Mouse (Mus musculus) olfactory bulb, adult 2 months (tissue): ENCODE measurements around the gene Nr2f2. TPM values are rescaled to one million over a fixed set of nuclear protein-coding genes. Genes with fewer than 3 reads are reported as not detected.

ENCODE experiments used
- H3K27ac ChIP-seq: fragments of 200-500 bp; 2 replicates; pipeline ENCODE4 v1.5.1; 2012; ENCODE audit warnings: low read depth, low read length; ENCODE audit not compliant: insufficient read depth
- H3K4me1 ChIP-seq: fragments of 200-500 bp; 2 replicates; pipeline ENCODE4 v1.6.1; 2012; ENCODE audit warnings: low read length; ENCODE audit not compliant: control insufficient read depth, insufficient read depth
- H3K4me3 ChIP-seq: fragments of 200-500 bp; 2 replicates; pipeline ENCODE4 v1.5.1; 2012; ENCODE audit warnings: mild to moderate bottlenecking, low read depth, low read length, moderate library complexity; ENCODE audit not compliant: insufficient read depth
- CTCF ChIP-seq: fragments of 200-500 bp; IDR thresholded peaks from 2 replicates; pipeline ENCODE4 v1.5.1; 2012; ENCODE audit warnings: low read depth, mild to moderate bottlenecking, low read length, moderate library complexity; ENCODE audit not compliant: insufficient read depth
- POLR2A ChIP-seq: fragments of 200-500 bp; IDR thresholded peaks from 2 replicates; pipeline ENCODE4 v1.6.1; 2012; ENCODE audit warnings: mild to moderate bottlenecking, low read depth, low read length, moderate library complexity; ENCODE audit not compliant: insufficient read depth
- whole genome bisulfite sequencing: fragments of 180-500 bp; shearing (Covaris S2); methylation state at CpG from one replicate; pipeline ENCODE4 v1.1.7; 2018; 5-methylcytosine and 5-hydroxymethylcytosine counted together
- polyA plus RNA-seq: library from polyadenylated mRNA; stranded (reverse); fragments of >200 nt; gene quantifications from 2 replicates; pipeline ENCODE4 v1.2.4, GENCODE M21; 2012; ENCODE audit warnings: low replicate concordance; ENCODE audit not compliant: missing spikeins, insufficient read depth, insufficient read length

Gene Nr2f2
- not detected in 2 replicates for polyA plus RNA-seq

DNA sequence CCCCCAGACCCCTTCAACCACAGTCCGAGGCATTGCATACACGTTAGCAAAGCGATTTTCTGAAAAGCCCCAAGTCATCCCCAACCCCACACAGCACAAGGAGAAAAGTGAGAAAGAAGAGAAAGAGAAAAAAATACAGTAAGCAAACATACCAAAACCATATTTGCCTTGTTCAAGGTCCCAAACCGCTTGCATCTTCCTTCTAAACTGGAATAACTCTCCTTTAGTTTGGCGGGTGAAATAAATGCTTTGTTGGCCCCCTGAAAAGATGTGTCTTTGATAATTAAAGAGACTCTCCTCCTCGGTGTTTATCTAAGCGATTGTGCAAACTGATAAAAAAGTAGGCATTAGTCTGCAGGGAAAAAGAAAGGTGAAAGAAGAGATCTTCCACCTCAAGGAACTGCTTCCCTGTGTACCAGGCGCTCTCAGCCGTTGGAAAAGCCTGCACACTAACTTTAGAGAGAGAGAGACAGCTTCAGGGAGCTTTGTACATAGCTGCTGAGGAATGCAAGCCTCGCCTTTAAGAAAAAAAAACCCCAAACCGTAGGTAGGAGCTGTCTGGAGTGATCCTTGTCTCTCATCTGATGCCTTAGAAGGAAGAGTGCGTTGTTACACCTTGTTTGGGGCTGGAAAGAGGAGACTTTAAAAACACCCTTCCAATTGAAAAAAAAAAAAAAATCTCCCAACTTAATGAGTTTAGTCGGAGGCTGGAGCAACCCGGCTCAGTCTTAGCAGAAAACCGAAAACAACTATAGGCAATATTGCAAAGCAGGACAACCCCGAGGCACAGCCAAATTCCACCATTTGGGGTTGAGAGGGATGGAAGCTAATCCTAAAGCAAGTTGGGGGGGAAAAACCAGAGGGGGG lies at the start of gene Nr2f2:
Nr2f2 (minus strand) TSS at position 795 of the 867 bp plus-strand sequence.
- Histone ChIP-seq H3K4me3 (peak within 1 kb of the TSS; percentile 36), H3K27ac (peak within 1 kb of the TSS; percentile 75), H3K4me1 (peaks cover 11% of the 10 kb centered on the region)
- TF ChIP-seq POLR2A (no peak), CTCF (no peak)
- 5% methylated on average over 16 of the region's 16 CpGs for WGBS

DNA sequence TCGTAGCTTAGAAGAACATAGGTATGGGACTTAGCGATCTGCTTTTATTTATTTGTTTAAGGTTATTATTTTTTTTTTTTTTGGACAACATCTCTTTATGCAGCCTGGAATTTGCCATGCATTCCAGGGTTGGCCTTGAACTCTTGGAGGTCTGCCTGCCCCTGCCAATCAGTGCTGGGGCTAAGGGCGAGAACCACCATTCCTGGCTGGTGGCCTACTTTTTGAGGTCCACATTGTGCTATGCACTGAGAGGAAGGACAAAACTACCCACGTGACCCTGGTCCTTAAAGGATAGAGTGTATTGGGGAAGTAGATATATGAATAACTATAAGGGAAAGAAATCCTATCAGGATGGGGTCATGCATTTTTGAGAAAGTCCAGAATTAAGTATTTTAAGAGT lies 47.9 kb upstream of the Nr2f2 start:
- no peak overlapping the region for H3K4me3 ChIP-seq
- no peaks in the 10 kb centered on the region for H3K4me1 ChIP-seq
- TF ChIP-seq POLR2A (no peak), CTCF (no peak)
- 80% methylated on average over 4 of the region's 4 CpGs for WGBS
- no peak overlapping the region for H3K27ac ChIP-seq

DNA sequence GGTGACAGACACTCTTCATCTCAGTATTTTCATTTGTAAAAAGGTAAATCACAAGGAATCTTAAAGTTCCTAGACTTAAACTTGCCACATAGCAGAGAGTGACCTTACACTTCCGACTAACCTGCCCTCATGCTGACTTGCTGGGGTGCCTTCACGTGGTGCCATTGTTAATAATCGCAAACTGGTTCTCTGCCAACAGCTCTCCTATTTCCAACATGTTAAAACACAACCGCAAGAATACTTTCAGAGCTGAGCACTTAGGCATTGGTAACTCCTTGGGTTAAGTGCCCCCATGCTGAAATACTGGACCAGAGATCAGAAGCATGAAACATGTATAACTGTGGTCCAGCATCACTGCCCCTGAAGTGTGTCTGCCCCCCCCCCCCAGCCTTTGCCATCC lies 47.1 kb upstream of the Nr2f2 start:
- TF ChIP-seq POLR2A (no peak), CTCF (no peak)
- Histone ChIP-seq H3K27ac (no peak overlapping the region), H3K4me3 (no peak overlapping the region), H3K4me1 (no peaks in the 10 kb centered on the region)
- 71% methylated on average over 4 of the region's 4 CpGs for WGBS

DNA sequence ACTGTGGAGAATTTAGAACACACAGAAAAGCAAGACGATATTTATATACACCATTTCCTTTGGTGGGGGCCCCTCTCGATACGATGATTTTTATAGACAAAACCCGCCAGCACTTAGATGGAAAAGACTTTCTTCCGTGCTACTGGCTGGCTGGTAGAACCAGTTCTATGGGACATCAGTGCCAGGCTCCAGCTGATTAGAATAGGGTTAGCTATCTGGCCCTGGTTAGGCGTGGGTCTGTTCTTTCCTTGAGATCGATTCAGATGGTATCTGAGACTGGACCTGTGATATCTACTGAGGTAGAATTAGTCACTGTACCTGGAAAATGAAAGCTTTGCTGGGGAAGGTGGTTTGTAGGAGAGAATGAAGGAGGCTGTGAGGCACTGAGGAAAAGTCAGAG lies 46.4 kb upstream of the Nr2f2 start:
- H3K4me3 ChIP-seq: no peak overlapping the region
- TF ChIP-seq CTCF (no peak), POLR2A (no peak)
- 92% methylated on average over 7 of the region's 7 CpGs for WGBS
- H3K27ac ChIP-seq: no peak overlapping the region
- no peaks in the 10 kb centered on the region for H3K4me1 ChIP-seq

DNA sequence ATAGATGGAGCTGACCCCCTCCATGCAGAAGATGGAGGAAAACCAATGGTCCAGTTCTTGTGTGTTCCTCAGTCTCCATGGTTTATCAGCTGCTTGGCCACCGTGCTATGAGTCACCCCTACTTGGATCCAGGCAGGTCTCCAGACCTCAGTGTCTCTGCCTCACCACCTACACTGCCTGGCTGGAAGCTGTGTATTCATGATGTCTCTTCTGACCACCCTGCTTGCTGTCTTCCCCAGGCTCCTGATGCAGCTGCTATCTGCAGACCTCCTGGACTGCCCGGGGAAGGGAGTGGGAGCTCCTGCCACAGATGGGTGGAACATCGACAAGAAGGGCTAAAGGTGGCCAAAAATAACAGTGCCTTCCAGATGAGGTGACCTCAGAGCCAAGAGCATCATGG lies 43.8 kb upstream of the Nr2f2 start:
- H3K4me1 ChIP-seq: no peaks in the 10 kb centered on the region
- WGBS: 88% methylated on average over 3 of the region's 3 CpGs
- TF ChIP-seq POLR2A (no peak), CTCF (no peak)
- H3K27ac ChIP-seq: no peak overlapping the region
- H3K4me3 ChIP-seq: no peak overlapping the region

DNA sequence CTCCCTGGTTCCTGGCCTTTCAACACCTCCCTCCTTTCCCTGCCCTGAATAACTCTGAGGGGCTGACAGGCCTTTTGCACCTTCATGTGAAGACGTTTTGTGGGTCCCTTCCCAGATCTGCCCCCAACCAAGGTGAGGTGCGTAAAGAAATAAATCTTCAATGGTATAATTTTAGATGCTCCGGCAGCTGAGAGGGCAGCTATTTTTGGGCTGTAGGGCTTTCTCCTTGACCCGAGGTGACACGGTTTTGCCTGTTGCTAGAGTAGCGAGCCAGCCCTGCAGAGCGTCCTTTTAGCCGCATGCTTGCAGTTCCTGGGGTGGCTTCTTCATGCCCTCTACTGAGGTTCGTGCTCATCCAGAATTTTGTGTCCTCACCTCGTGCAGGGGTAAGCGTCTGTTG lies 43.4 kb upstream of the Nr2f2 start:
- no peak overlapping the region for H3K27ac ChIP-seq
- H3K4me3 ChIP-seq: no peak overlapping the region
- no peaks in the 10 kb centered on the region for H3K4me1 ChIP-seq
- TF ChIP-seq POLR2A (no peak), CTCF (no peak)
- WGBS: 93% methylated on average over 11 of the region's 11 CpGs

DNA sequence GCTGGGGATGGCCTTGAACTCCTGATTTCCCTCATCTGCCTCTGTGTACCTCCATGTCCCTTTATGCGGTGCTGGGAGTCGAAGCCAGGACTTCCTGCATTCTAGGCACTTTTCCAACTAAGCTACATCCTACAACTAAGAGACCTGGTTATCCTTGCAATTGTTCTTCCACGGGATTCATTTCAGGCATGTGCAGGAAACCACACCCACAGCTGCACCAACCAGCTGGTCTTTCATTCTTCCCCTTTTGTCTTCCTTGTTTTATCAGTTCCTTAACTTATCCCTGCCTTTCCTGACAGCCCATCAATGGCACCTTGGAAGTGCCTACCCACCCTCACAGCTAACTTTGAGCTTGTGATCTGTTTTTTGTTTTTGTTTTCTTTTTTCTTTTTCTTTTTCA lies 42.3 kb upstream of the Nr2f2 start:
- Histone ChIP-seq H3K4me3 (no peak overlapping the region), H3K4me1 (no peaks in the 10 kb centered on the region), H3K27ac (no peak overlapping the region)
- no peak for TF ChIP-seq CTCF
- no peak for TF ChIP-seq POLR2A
- 79% methylated on average over 3 of the region's 3 CpGs for WGBS

DNA sequence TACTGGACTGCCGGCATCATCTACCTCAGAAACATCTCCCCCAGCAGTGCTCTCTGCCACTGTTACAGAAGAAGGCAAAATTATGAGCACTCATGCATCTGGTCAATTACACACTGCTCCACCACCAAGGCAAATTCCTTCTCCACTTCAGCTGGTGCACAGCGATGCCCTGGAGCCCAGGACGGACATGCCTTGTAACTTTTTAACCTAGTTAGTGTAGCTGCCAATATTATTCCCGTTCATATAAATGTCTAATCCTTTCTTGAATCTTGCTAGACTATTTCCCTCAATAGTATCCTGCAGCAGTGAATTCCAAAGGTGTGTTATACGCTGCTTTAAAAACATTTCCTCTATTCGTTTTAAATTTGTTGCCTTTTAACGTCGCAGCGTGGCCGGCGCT lies 40.6 kb upstream of the Nr2f2 start:
- Histone ChIP-seq H3K27ac (no peak overlapping the region), H3K4me1 (no peaks in the 10 kb centered on the region), H3K4me3 (no peak overlapping the region)
- 96% methylated on average over 11 of the region's 11 CpGs for WGBS
- no peak for TF ChIP-seq CTCF
- TF ChIP-seq POLR2A: no peak

DNA sequence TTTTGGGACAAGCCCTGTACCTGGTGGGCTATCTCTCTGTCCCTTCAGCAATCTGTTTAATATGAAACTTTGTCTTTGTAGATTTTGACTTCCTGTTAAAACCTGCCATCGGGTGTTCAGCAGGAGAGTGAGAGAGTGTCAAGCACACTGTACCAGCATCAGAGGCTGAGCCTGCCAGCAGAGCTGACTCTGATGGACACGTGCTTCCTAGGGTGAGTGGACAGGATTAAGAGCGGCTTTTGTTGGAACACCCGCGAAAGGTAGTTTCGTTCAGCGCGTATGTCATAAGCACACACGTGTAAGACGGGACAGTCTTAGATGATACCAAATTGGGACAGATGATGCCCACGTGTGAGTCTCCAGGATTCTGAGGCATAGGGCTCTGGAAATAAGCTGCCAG lies 40.0 kb upstream of the Nr2f2 start:
- WGBS: 90% methylated on average over 11 of the region's 11 CpGs
- Histone ChIP-seq H3K27ac (no peak overlapping the region), H3K4me1 (no peaks in the 10 kb centered on the region), H3K4me3 (no peak overlapping the region)
- TF ChIP-seq POLR2A (no peak), CTCF (no peak)
